Mouse (Mus musculus) kidney, postnatal 4 days (tissue): ENCODE results near the gene Epha2.

Experiments used
- DNase-seq, 2 experiments: peaks; one replicate each; pipeline ENCODE4 v3.0.0; 2021; ENCODE audit warnings: mixed read lengths in 2 of 2

Gene Epha2

GRCm38 (mm10) chr4:141280471-141280870, 20.6 kb upstream of the Epha2 start:
- DNase-seq: no peak

DNA sequence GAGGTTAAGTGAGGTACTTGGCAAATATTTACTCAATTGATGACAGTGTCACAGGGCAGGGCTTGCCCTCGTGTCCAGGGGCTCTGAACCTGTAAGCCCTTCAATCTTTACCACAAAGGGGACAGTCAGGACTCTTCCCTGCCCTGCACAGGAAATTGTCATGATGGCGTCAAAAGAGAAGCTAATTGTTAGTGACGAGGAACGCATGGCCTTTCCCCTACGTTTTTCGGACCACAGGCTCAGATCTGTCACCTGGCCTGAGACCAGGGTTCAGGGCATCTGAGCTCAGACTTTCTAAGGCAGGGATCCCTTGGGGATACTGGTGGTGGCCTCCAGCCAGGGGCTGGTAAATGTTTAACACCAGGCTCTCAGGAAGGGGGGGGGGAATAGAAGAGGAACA, 19.9 kb upstream of the Epha2 start:
- peak; percentile 77 to 83 for DNase-seq

- DNase-seq: no peak
These were observed 19.5 kb upstream of the Epha2 start for GRCm38 (mm10) chr4:141281578-141281977.

DNA sequence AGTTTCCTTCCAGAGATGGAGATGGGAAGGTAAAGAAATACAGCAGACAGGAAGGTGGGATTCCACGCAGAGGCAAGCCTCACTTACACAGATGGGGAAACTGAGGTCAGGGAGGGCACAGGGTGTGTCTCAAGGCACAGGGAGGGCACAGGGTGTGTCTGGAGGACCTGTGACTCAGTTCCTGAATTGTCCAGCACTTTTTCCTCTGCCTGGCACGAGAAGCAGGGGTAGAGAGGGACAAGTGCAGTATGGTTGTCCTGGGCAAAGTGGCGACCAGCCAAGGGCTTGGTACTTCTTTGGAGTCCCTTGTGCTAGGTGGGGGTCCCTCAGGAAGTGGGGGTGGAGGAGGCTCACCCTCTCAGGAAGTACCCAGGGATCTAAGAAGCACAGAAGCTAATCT, 19.0 kb upstream of the Epha2 start:
- no peak for DNase-seq

DNA sequence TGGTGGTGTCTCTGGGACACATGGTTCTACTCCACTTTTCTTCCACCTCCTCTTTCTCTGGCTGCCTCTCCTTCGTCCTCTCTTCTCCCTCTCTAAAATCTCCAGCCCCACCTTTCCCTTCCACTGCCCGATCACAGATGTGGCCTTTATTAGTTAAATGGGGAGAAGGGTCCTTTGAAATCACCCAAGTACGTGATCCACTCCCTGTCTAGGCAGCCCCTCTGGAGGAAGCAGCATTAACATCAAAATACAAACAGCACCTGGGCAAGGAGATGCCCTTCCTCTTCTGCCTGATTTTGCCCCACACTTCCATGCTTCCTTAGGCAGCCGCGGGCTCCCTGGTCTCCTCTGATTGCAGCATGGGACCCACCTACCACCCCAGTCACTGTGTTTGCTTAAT, 18.4 kb upstream of the Epha2 start:
- no peak for DNase-seq

GRCm38 (mm10) chr4:141283176-141283878, 17.7 kb upstream of the Epha2 start:
- DNase-seq: no peak

- peak in 1 of 2 experiments; percentile 29 for DNase-seq
These were observed 17.1 kb upstream of the Epha2 start for GRCm38 (mm10) chr4:141283879-141284411.

- DNase-seq: no peak
These were observed 16.6 kb upstream of the Epha2 start for GRCm38 (mm10) chr4:141284486-141284885.

DNA sequence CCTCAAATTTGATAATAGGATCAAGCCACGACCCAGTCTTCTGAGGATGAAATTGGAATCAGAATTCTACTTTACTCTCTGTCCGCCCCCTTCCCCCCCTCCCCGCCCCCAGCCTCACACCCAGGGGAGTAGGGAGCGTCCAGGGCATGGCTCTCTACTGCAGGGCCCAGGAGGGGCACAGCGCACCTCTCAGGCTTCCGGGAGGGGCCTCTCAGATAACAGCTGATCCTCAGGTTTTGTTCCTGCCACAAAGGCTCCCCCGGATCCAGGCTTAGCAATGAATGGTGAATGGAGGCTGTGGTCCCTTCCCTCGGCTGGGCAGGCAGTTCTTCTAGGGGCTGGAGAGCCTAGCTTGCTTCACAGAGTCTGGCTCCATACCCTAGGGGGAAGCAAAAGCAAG, 15.9 kb upstream of the Epha2 start:
- DNase-seq: no peak

DNA sequence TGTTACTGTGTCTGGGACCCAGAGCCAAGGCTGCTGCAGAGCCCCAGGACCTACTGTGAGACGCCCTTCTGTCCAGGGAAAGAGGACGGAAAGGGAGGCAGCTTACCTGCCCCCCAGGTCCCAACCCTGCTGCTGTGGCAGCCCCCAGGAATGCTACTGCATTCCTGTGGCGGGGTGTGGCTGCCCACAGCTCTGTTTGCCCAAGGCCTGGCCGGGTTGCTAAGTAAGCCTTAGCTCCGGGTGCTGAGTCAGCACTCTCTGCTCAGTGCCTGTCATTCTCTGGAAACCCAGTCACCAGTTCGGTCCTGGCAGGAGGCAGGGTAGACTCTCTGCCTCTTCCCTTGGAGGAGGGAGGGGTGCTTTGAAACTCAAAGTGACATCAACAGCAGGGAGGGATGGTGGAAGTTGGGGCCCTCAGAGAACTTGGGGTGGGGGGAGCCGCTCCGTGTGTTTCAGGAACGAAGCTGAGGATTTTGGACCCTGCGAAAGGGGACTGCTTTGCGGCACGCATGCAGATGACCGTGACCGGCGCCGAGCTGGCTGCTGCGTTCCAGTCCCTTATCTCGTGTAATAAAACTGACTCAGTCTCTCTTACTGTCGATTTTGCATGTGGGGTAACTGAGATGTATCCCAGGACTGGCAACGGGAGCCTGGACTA, 14.1 kb upstream of the Epha2 start:
- DNase-seq: peak; percentile 68 to 81

DNA sequence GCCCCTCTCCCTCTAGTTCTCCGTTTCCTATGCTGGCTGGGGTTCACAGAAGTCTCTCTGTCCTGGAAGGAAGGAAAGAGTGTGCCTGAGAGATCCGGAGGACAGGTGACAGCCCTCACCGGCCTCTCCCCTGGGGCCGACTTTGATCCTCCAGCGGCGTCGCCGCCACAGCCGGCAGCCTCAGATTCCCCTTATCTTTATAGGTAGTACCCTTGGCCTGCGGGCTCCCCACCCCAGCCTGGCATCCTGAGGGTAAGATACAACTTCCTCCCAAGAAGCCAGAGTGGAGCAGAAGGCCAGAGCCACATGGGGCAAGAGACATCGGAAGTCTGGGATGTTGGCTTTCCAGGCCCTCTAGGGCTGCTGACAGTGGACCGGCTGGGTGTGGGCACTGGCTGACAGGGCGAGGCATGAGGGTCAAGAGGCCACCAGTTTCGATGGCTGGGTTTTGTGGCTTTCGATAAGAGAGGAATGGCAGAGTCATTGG, 13.5 kb upstream of the Epha2 start:
- no peak for DNase-seq

DNA sequence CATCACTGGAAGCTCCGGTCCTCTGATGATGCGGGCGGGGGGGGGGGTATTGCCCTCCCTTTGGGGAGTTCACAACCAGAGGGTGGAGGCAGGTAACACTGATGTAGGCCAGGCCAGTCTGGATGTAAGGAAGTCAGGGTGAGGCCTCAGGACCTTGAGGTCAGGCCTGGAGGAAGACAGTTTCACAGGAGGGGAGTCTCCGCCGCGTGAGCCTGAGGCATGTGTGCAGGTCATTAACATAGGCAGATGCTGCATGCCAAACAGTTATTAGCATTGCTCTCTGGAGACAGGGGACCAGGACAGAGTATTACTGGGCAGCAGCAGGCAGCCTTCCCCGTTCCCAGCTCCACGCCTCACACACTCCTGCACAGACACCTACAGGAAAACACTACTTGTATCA, 12.9 kb upstream of the Epha2 start:
- no peak for DNase-seq

DNA sequence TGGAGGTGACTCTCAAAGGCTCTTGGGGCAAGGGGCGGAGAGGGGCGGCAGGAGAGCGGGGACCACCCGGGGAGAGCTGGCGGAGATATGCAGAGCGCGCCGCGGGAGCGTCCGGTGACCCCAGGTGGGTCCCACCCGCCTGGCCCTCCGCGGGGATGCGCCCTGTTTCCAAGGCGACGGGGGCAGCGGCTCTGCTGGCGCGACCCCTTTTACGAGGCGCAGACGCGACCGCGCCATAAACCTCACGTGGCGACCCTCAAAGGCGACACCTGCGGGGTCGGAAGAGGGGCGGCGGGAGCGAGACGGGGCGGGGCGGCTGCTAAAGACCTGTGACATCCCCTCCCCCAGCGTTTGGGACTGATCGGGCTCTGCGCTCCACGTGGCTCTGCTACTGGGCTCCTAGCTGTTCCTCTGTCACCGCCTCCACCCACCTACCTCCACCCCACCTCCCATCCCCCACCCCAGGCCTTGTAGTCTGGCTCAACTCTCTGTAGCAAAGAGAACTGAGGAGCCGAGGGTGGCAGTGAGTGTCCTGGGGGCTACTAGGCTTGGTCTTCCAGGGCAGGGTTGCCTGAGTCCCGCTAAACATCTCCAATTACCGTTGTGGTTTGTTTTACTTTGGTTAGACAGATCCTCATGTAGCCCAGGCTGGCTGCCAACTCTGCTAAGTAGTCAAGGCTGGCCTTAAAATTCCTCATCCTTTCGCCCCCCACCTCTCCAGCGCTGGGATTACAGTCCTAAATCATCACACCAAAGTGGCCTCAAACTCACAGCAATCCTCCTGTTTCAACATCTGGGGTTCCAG, 9.3 kb upstream of the Epha2 start:
- peak in 1 of 2 experiments; percentile 34 for DNase-seq

GRCm38 (mm10) chr4:141295774-141296186, 5.3 kb upstream of the Epha2 start:
- peak in 1 of 2 experiments; percentile 39 for DNase-seq

DNA sequence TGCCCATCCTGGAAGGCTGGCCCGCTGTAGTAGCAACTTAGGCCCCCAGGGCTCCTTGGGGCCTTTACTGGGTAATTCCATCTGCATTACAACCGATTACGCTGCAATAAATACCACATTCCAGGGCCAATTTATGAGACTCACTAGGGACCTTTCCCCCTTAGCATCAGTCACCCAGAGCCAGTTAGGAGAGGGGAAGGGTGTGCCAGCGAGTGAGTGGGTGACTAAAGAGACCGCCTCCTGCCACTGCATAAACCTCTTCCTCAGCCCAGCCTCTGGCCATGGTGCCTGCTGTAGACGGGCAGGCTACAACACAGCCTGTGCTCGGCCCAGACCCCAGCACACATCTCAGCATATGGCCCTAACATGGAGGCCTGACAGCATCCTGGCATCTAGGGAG, 3.1 kb upstream of the Epha2 start:
- DNase-seq: no peak

- DNase-seq: no peak
These were observed 1.7 kb upstream of the Epha2 start for GRCm38 (mm10) chr4:141299356-141299755.

GRCm38 (mm10) chr4:141300196-141300595, 844 bp upstream of the Epha2 start:
- no peak for DNase-seq

- DNase-seq: peak in 1 of 2 experiments; percentile 55
These were observed 769 bp downstream of the Epha2 start for GRCm38 (mm10) chr4:141301591-141302427.

DNA sequence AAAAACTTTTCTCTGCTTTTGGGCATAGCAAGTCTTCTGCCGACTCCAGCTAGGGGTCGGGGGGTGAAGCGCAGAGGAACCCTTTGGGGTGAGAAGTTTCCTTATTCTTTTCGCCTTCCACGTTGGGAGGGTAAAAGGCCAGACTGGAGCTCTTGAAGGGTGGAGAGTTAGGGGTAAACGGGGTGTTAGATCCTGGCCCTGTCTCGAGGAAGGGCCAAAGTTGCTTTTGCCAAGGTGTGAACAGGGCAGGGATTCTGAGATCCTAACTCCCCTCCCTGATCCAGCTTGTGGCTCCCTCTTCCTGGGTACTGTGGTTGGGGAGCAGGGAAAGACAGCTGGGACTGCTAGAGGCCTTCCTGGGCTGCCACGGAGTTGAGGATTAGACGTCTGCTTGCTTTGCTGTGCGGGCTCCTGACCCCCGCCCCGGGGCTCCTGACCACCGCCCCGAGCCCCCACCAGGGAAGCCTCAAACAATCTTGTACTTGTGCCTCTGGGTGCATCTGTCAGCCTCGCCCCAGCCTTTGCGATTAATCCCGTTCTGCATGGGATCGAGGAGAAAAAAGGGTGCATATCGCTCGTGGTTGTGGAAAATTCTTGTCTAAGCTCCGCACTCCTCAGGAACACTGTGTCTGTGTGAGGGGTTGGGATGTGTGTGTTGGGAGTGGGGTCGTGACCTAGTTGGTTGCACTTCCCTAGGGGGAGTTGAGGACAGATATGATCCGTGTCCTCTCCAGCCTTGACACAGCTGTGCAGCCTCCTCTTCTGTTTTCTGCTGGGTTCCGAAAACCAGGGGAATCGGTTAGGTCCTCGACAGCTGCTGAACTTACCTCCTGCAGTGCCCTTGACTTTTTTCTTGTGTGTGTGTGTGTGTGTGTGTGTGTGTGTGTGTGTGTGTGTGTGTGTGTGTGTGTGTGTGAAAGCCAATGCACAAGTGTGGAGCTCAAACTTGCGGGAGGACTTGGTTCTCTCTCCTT, 1.7 kb downstream of the Epha2 start:
- DNase-seq: peak in 1 of 2 experiments; percentile 32

GRCm38 (mm10) chr4:141303402-141304222, 2.6 kb downstream of the Epha2 start:
- peak in 1 of 2 experiments; percentile 58 for DNase-seq
